8 mouse cellular contexts compared by ENCODE assay signal in genomic region chr15:41163643-41164358, GRCm38 (mm10).
DNase-seq lines count a peak whose midpoint lies in the region; ATAC-seq lines count a peak whose summit lies in the region.

No protein-coding gene starts in this region.

- H3K36me3 ChIP-seq in forebrain, embryonic 11.5 days (ENCODE audit: control insufficient read depth, insufficient read depth, low read length), result no peaks in the 10 kb centered on the region
- no peaks in the 10 kb centered on the region for H3K36me3 ChIP-seq in intestine, embryonic 15.5 days
- no peaks in the 10 kb centered on the region for H3K36me3 ChIP-seq in macrophage (ENCODE audit: inconsistent target)

- no peaks in the 10 kb centered on the region for H3K9me3 ChIP-seq in forebrain, embryonic 11.5 days (ENCODE audit: control insufficient read depth, low read length)
- H3K9me3 ChIP-seq in intestine, embryonic 15.5 days, result no peaks in the 10 kb centered on the region

- peak; percentile 76 for ATAC-seq in forebrain, embryonic 11.5 days (replicated peaks; ENCODE audit: low FRiP score)
- ATAC-seq in intestine, embryonic 15.5 days, result peak; percentile 86

- DNase-seq in kidney, adult 11 months, result peak; percentile 4
- DNase-seq in kidney, postnatal 25 days, result no peak
- DNase-seq in adipocyte (ENCODE audit: low spot score), result peak; percentile 66
- no peak for DNase-seq in forebrain, embryonic 11.5 days (ENCODE audit: low spot score)
- peak; percentile 42 for DNase-seq in telencephalon, adult 2 months (ENCODE audit: low read depth, low spot score)
- DNase-seq in right cerebral cortex, postnatal 14 days, result no peak

- no peaks in the 10 kb centered on the region for H3K4me1 ChIP-seq in forebrain, embryonic 11.5 days (replicated peaks; ENCODE audit: control insufficient read depth, insufficient read depth, low read length)
- no peaks in the 10 kb centered on the region for H3K4me1 ChIP-seq in intestine, embryonic 15.5 days (replicated peaks)

- no peak overlapping the region for H3K9ac ChIP-seq in forebrain, embryonic 11.5 days (ENCODE audit: low read length)
- H3K9ac ChIP-seq in intestine, embryonic 15.5 days, result no peak overlapping the region; the same call in 1 of the 2 replicates

- H3K79me2 ChIP-seq in macrophage (ENCODE audit: inconsistent target), result no peaks in the 10 kb centered on the region

- H3K27me3 ChIP-seq in forebrain, embryonic 11.5 days (ENCODE audit: control insufficient read depth, insufficient read depth, low read length), result no peaks in the 10 kb centered on the region
- H3K27me3 ChIP-seq in intestine, embryonic 15.5 days (replicated peaks), result no peaks in the 10 kb centered on the region

- no peak overlapping the region for H3K27ac ChIP-seq in forebrain, embryonic 11.5 days (ENCODE audit: low read depth, low read length)
- H3K27ac ChIP-seq in intestine, embryonic 15.5 days, result no peak overlapping the region
- H3K27ac ChIP-seq in macrophage, result no peak overlapping the region

- WGBS in forebrain, embryonic 11.5 days, result 15% methylated on average over 8 of the region's 8 CpGs
- 19% methylated on average over 8 of the region's 8 CpGs for WGBS in intestine, embryonic 15.5 days
- 19% methylated on average over 8 of the region's 8 CpGs for WGBS in macrophage (ENCODE audit: missing documents)

- H3K4me2 ChIP-seq in forebrain, embryonic 11.5 days (ENCODE audit: low read depth, low read length, severe bottlenecking), result peak overlapping the region; percentile 41; the same call in 1 of the 2 replicates
- H3K4me2 ChIP-seq in intestine, embryonic 15.5 days (replicated peaks), result peak overlapping the region; percentile 49

- no peak overlapping the region; the same call in 1 of the 2 replicates for H3K4me3 ChIP-seq in forebrain, embryonic 11.5 days (ENCODE audit: low read depth, low read length)
- H3K4me3 ChIP-seq in intestine, embryonic 15.5 days (replicated peaks), result peak overlapping the region; percentile 22; the same call in 1 of the 2 replicates
- H3K4me3 ChIP-seq in macrophage (ENCODE audit: inconsistent target), result peak overlapping the region; percentile 6; the same call in 1 of the 2 replicates

Comparison
In these comparisons a context has a peak if more than half of its experiments do, and no peak if none do; other contexts are left out.
1. DNase-seq: peak in kidney, adult 11 months (single experiment), adipocyte (single experiment) and telencephalon, adult 2 months (single experiment); none in kidney, postnatal 25 days (0 of 2), forebrain, embryonic 11.5 days (single experiment) and right cerebral cortex, postnatal 14 days (single experiment).